Mouse (Mus musculus) ovary, postnatal 14 days (tissue): ENCODE measurements around the gene Slc30a7.
"Not testable (repeated sequence)": the region's sequence is repeated elsewhere in the genome, so short reads cannot be mapped to it uniquely, and the experiment has no call there.

Experiments
- DNase-seq: peaks from one replicate; pipeline ENCODE4 v3.0.0; 2022; ENCODE audit warnings: low spot score

Gene Slc30a7

GRCm38 (mm10) chr3:115946272-115946671, 60.9 kb downstream of the Slc30a7 start:
- no peak for DNase-seq

- DNase-seq, result no peak
These were observed 62.8 kb downstream of the Slc30a7 start for GRCm38 (mm10) chr3:115944376-115944775.

GRCm38 (mm10) chr3:115941464-115941863, 65.7 kb downstream of the Slc30a7 start:
- DNase-seq, result no peak

- no peak for DNase-seq
These were observed 66.7 kb downstream of the Slc30a7 start for GRCm38 (mm10) chr3:115940510-115940909.

GRCm38 (mm10) chr3:115937807-115938206, 69.4 kb downstream of the Slc30a7 start:
- DNase-seq, result no peak

- peak; percentile 24 for DNase-seq
These were observed 70.2 kb downstream of the Slc30a7 start for GRCm38 (mm10) chr3:115936734-115937599.

GRCm38 (mm10) chr3:115933293-115934186, 73.7 kb downstream of the Slc30a7 start:
- DNase-seq, result no peak

GRCm38 (mm10) chr3:115931701-115932100, 75.5 kb downstream of the Slc30a7 start:
- no peak for DNase-seq

- no peak for DNase-seq
These were observed 80.7 kb downstream of the Slc30a7 start for GRCm38 (mm10) chr3:115926531-115926930.

GRCm38 (mm10) chr3:115924401-115925190, 82.6 kb downstream of the Slc30a7 start:
- no peak for DNase-seq

- DNase-seq, result not testable (repeated sequence)
These were observed 99.8 kb downstream of the Slc30a7 start for GRCm38 (mm10) chr3:115907406-115907805.

GRCm38 (mm10) chr3:115905567-115905966, 101.6 kb downstream of the Slc30a7 start:
- no peak for DNase-seq

- DNase-seq, result no peak
These were observed 102.1 kb downstream of the Slc30a7 start for GRCm38 (mm10) chr3:115905067-115905466.

- no peak for DNase-seq
These were observed 104.8 kb downstream of the Slc30a7 start for GRCm38 (mm10) chr3:115902301-115902956.

- no peak for DNase-seq
These were observed 108.8 kb downstream of the Slc30a7 start for GRCm38 (mm10) chr3:115898354-115898948.

- no peak for DNase-seq
These were observed 114.0 kb downstream of the Slc30a7 start for GRCm38 (mm10) chr3:115893166-115893565.

GRCm38 (mm10) chr3:115892341-115892740, 114.9 kb downstream of the Slc30a7 start:
- DNase-seq, result no peak
